Comparison of ENCODE assay signal across 12 mouse cellular contexts in the genomic region with DNA sequence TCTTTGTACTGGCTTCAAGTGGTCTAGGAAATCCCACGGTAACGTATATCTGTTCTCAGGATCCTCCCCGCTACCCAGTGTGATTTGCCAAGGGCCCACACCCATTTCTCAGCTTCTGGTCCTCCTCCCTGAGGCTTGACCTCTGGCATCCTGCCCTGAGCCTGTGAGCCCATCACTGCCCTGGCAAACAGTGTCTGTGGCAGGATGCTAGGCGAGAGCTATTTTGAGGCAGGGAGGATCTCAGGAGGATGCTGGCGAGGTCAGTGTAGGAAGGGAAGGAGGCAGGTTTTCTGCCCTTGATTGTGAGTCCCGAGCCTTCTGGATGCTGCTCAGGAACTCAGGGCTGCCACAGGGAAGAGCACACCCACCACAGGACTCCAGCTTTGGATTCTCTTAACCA. TPM values are rescaled to one million over a fixed set of nuclear protein-coding genes. Genes with fewer than 3 reads are reported as not detected.
A peak's percentile ranks its signal among the peaks of the same experiment; 100 is the strongest.
DNase-seq lines count a peak whose midpoint lies in the region; ATAC-seq lines count a peak whose summit lies in the region.
"Had no signal": no experiment of that assay in that cellular context is flagged by ENCODE, and none has a peak within 500 bp of the region (broad histone marks: within the 10 kb centered on the region; RNA-seq: fewer than 3 reads in every experiment).

No protein-coding gene starts in this region.

- no peaks in the 10 kb centered on the region for H3K36me3 ChIP-seq in embryonic facial prominence, embryonic 14.5 days (ENCODE audit: control insufficient read depth, insufficient read depth, low read length)
- H3K36me3 ChIP-seq in embryonic facial prominence, embryonic 10.5 days (replicated peaks), result no peaks in the 10 kb centered on the region
- H3K36me3 ChIP-seq in heart, embryonic 10.5 days, result 0 out of 2 replicates have a peak, but pooled peaks cover 7% of the 10 kb centered on the region

- H3K4me3 ChIP-seq in embryonic facial prominence, embryonic 14.5 days (ENCODE audit: low read depth, low read length), result no peak overlapping the region
- no peak overlapping the region for H3K4me3 ChIP-seq in embryonic facial prominence, embryonic 10.5 days
- H3K4me3 ChIP-seq in heart, embryonic 10.5 days, result no peak overlapping the region

- H3K4me2 ChIP-seq in embryonic facial prominence, embryonic 14.5 days (ENCODE audit: low read depth, low read length), result no peak overlapping the region

- ATAC-seq in embryonic facial prominence, embryonic 14.5 days (ENCODE audit: low read depth), result no peak
- ATAC-seq: forebrain, embryonic 16.5 days; liver, postnatal 0 days had no signal

- H3K9me3 ChIP-seq in embryonic facial prominence, embryonic 14.5 days (ENCODE audit: control insufficient read depth, low read length), result no peaks in the 10 kb centered on the region
- H3K9me3 ChIP-seq in embryonic facial prominence, embryonic 10.5 days, result no peaks in the 10 kb centered on the region
- H3K9me3 ChIP-seq in heart, embryonic 10.5 days, result no peaks in the 10 kb centered on the region

- intact Hi-C loops in left cerebral cortex, postnatal 36 days (cut with DNase I), result no loop called here

- 64% methylated on average over 6 of the region's 6 CpGs for WGBS in embryonic facial prominence, embryonic 14.5 days
- 78% methylated on average over 6 of the region's 6 CpGs for WGBS in embryonic facial prominence, embryonic 10.5 days
- 64% methylated on average over 6 of the region's 6 CpGs for WGBS in heart, embryonic 10.5 days

- no peaks in the 10 kb centered on the region for H3K27me3 ChIP-seq in embryonic facial prominence, embryonic 14.5 days (replicated peaks; ENCODE audit: control insufficient read depth, insufficient read depth, low read length)
- H3K27me3 ChIP-seq in embryonic facial prominence, embryonic 10.5 days (replicated peaks; ENCODE audit: low read depth, poor library complexity, severe bottlenecking), result peaks cover 5% of the 10 kb centered on the region; the same call in 1 of the 2 replicates
- no peaks in the 10 kb centered on the region for H3K27me3 ChIP-seq in heart, embryonic 10.5 days (ENCODE audit: insufficient read depth, poor library complexity, severe bottlenecking)

- DNase-seq in embryonic facial prominence, embryonic 14.5 days (ENCODE audit: low spot score), result peak; percentile 14
- no peak for DNase-seq in embryonic facial prominence, embryonic 10.5 days (ENCODE audit: low spot score)
- peak; percentile 68 to 76 for DNase-seq in adrenal gland, postnatal 36 days
- DNase-seq in heart, embryonic 10.5 days (ENCODE audit: low spot score), result no peak
- DNase-seq in kidney, postnatal 36 days, result peak; percentile 79 to 84
- no peak for DNase-seq in urinary bladder, postnatal 14 days (ENCODE audit: low spot score)
- no peak for DNase-seq in left cerebral cortex, postnatal 36 days (ENCODE audit: low spot score in 2 of 2)
- DNase-seq in c-Kit-positive CD71-positive TER-119-positive erythroid progenitor cells, embryonic 14.5 days (ENCODE audit: low spot score), result no peak
- DNase-seq: liver, postnatal 0 days; thymus, postnatal 36 days had no signal

- no peak overlapping the region for H3K9ac ChIP-seq in embryonic facial prominence, embryonic 14.5 days (ENCODE audit: low read depth, low read length)
- H3K9ac ChIP-seq: liver, postnatal 0 days had no signal

- H3K27ac ChIP-seq in embryonic facial prominence, embryonic 14.5 days (replicated peaks; ENCODE audit: low read depth, low read length), result no peak overlapping the region
- no peak overlapping the region for H3K27ac ChIP-seq in embryonic facial prominence, embryonic 10.5 days (replicated peaks)
- 0 out of 2 replicates have a peak overlapping the region, but pooled peaks have one; percentile 13 for H3K27ac ChIP-seq in heart, embryonic 10.5 days

- no peaks in the 10 kb centered on the region for H3K4me1 ChIP-seq in embryonic facial prominence, embryonic 14.5 days (ENCODE audit: control insufficient read depth, insufficient read depth, low read length)
- H3K4me1 ChIP-seq in embryonic facial prominence, embryonic 10.5 days, result peaks cover 13% of the 10 kb centered on the region
- peaks cover 24% of the 10 kb centered on the region for H3K4me1 ChIP-seq in heart, embryonic 10.5 days

RNA-seq across cellular contexts. Expression of a gene that starts 22.2 kb away (rescaled TPM):
- polyA plus RNA-seq in embryonic facial prominence, embryonic 14.5 days (2014; fragmentation: Nextera tagmentation; extraction: Ambion mirVana), result 7.5 and 8.7 TPM in 2 replicates
- polyA plus RNA-seq in embryonic facial prominence, embryonic 10.5 days (2016; fragmentation: Nextera tagmentation; extraction: Ambion mirVana), result 6.0 and 6.1 TPM in 2 replicates
- total RNA-seq in adrenal gland, postnatal 36 days (2021), result 10 to 100 TPM in 1 of 2 experiments, 1 to 10 TPM in 1; 5.3 to 11.1 TPM
- polyA plus RNA-seq in heart, embryonic 10.5 days (2016; fragmentation: Nextera tagmentation; extraction: Ambion mirVana), result 12.3 and 17.7 TPM in 2 replicates
- total RNA-seq in left cerebral cortex, postnatal 36 days (2021), result 1 to 10 TPM in 1 of 2 experiments, under 1 TPM in 1; 0.88 to 1.2 TPM
- total RNA-seq: MEL had no signal

Comparison
In these comparisons a context has a peak if more than half of its experiments do, and no peak if none do; other contexts are left out.
1. DNase-seq: peak in embryonic facial prominence, embryonic 14.5 days (single experiment), adrenal gland, postnatal 36 days (2 of 2) and kidney, postnatal 36 days (2 of 2); none in embryonic facial prominence, embryonic 10.5 days (single experiment), heart, embryonic 10.5 days (single experiment), urinary bladder, postnatal 14 days (single experiment), left cerebral cortex, postnatal 36 days (0 of 2) and c-Kit-positive CD71-positive TER-119-positive erythroid progenitor cells, embryonic 14.5 days (single experiment).